Mouse (Mus musculus) bone marrow macrophage, adult 2 months (primary cell): ENCODE measurements around the gene Il17rd. TPM values are rescaled to one million over a fixed set of nuclear protein-coding genes. Genes with fewer than 3 reads are reported as not detected.

Experiments
- H3K27ac ChIP-seq: 2 replicates; pipeline ENCODE4 v1.5.1; 2012; ENCODE audit warnings: low read depth, low read length; ENCODE audit not compliant: insufficient read depth
- H3K4me1 ChIP-seq: 2 replicates; pipeline ENCODE4 v1.6.1; 2012; ENCODE audit warnings: low read length; ENCODE audit not compliant: control insufficient read depth, insufficient read depth
- H3K4me3 ChIP-seq: 2 replicates; pipeline ENCODE4 v1.5.1; 2012; ENCODE audit warnings: mild to moderate bottlenecking, low read length, moderate library complexity; ENCODE audit not compliant: insufficient read depth
- CTCF ChIP-seq: IDR thresholded peaks from 2 replicates; pipeline ENCODE4 v1.5.1; 2012; ENCODE audit warnings: low read depth, mild to moderate bottlenecking, low read length, moderate library complexity
- POLR2A ChIP-seq: IDR thresholded peaks from 2 replicates; pipeline ENCODE4 v1.6.1; 2012; ENCODE audit warnings: mild to moderate bottlenecking, low read depth, low read length, borderline replicate concordance
- polyA plus RNA-seq: library from polyadenylated mRNA; stranded (reverse); fragments of >200 nt; gene quantifications from 2 replicates; pipeline ENCODE4 v1.2.4, GENCODE M21; 2012; ENCODE audit not compliant: missing spikeins, insufficient read depth, insufficient read length

Gene Il17rd
- 0.11 and 0.32 TPM in 2 replicates for polyA plus RNA-seq

- peak within 1 kb of the TSS; percentile 79 for H3K4me3 ChIP-seq
- no peak within 1 kb of the TSS for H3K27ac ChIP-seq
- H3K4me1 ChIP-seq, result no peaks in the 10 kb centered on the region
- TF ChIP-seq POLR2A, result no peak
- no peak for TF ChIP-seq CTCF
These were observed at the start of gene Il17rd for GRCm38 (mm10) chr14:27038783-27039182. Gene Il17rd (plus strand): TSS chr14:27038941.

GRCm38 (mm10) chr14:26991622-26992021 lies 47.1 kb upstream of the Il17rd start:
- Histone ChIP-seq H3K4me3 (no peak overlapping the region), H3K4me1 (peaks cover 6% of the 10 kb centered on the region), H3K27ac (no peak overlapping the region)
- TF ChIP-seq CTCF (no peak), POLR2A (no peak)

GRCm38 (mm10) chr14:26993427-26993826 lies 45.3 kb upstream of the Il17rd start:
- Histone ChIP-seq H3K4me3 (no peak overlapping the region), H3K4me1 (peaks cover 6% of the 10 kb centered on the region), H3K27ac (no peak overlapping the region)
- TF ChIP-seq CTCF (no peak), POLR2A (no peak)

- peak within 1 kb of the TSS; percentile 48 for H3K27ac ChIP-seq
- peak within 1 kb of the TSS; percentile 53 for H3K4me3 ChIP-seq
- TF ChIP-seq CTCF (no peak; the same call in 1 of the 2 replicates), POLR2A (no peak)
- peaks cover 6% of the 10 kb centered on the region for H3K4me1 ChIP-seq
These were observed 44.5 kb upstream of the Il17rd start, which contains the start of gene Hesx1 for GRCm38 (mm10) chr14:26994211-26994741. Gene Hesx1 (plus strand): TSS chr14:26994416.

- Histone ChIP-seq H3K4me1 (peaks cover 6% of the 10 kb centered on the region), H3K4me3 (no peak overlapping the region), H3K27ac (no peak overlapping the region)
- no peak for TF ChIP-seq POLR2A
- no peak for TF ChIP-seq CTCF
These were observed 42.5 kb upstream of the Il17rd start for GRCm38 (mm10) chr14:26996257-26996656.

- H3K4me1 ChIP-seq, result no peaks in the 10 kb centered on the region
- TF ChIP-seq POLR2A, result no peak
- TF ChIP-seq CTCF, result no peak
- H3K27ac ChIP-seq, result no peak overlapping the region
- H3K4me3 ChIP-seq, result no peak overlapping the region
These were observed 38.4 kb upstream of the Il17rd start for GRCm38 (mm10) chr14:27000386-27000785.

GRCm38 (mm10) chr14:27004906-27005305 lies 33.8 kb upstream of the Il17rd start:
- TF ChIP-seq CTCF (no peak), POLR2A (no peak)
- Histone ChIP-seq H3K27ac (no peak overlapping the region), H3K4me3 (no peak overlapping the region), H3K4me1 (no peaks in the 10 kb centered on the region)

- no peak for TF ChIP-seq CTCF
- no peak for TF ChIP-seq POLR2A
- Histone ChIP-seq H3K4me1 (no peaks in the 10 kb centered on the region), H3K27ac (no peak overlapping the region), H3K4me3 (no peak overlapping the region)
These were observed 32.8 kb upstream of the Il17rd start for GRCm38 (mm10) chr14:27005937-27006336.

GRCm38 (mm10) chr14:27011561-27011960 lies 27.2 kb upstream of the Il17rd start:
- no peaks in the 10 kb centered on the region for H3K4me1 ChIP-seq
- no peak overlapping the region for H3K27ac ChIP-seq
- H3K4me3 ChIP-seq, result no peak overlapping the region
- TF ChIP-seq POLR2A (no peak), CTCF (no peak)

GRCm38 (mm10) chr14:27013658-27014057 lies 25.1 kb upstream of the Il17rd start:
- H3K4me3 ChIP-seq, result no peak overlapping the region
- no peak overlapping the region for H3K27ac ChIP-seq
- H3K4me1 ChIP-seq, result no peaks in the 10 kb centered on the region
- TF ChIP-seq POLR2A (no peak), CTCF (no peak)
